Mouse (Mus musculus): ENCODE measurements at regions not wholly inside any gene's neighbourhood (a gene's known extent, or its start where the extent isn't known, plus 50 kb on each side); places are given as distances from the start of the nearest gene placed in this dataset.

DNA sequence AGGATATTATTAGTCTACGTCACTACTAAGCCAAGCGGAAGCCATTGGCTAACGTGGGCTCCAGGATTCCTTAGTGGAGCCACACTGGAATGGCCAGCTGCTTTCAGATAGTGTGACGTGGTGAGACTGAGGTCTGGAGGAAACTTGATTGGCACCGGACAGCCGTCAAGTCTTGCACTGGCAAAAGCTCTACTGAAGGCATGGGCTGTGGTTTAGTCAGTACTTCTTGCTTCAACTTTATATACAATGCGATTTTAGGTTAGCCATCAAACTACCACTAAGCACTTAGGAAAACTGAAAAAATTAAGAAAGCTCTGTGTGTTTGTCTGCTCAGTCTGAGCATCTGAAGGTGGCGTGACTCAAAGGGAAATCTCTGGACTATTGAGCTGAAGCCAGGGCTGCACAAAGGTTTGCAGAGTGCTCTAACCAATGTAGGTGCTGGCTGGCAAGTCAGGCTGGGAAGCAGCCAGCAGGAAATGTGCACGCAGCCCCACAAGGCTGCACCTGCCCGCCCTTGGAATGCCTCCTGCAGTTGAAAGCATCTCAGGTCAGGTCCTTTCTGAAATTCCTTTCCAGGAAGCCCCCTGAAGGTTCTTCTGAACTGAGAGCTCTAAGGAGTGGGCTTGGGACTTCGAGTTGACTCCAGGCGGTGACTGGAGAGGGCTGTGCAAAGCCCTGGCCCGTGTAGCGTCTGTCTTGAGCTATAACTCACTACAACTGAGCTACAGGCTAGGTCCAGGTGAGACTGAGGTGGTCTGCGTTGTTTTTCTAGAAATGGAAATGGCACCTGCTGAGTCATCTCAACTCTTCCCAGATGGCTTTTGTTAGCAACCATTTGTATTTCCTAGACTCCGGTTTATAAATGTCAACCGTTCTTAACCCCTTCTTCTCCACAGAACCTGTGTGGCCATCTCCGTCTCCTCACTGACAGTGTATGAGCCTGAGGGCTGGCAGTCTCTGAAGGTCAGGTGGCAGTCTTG is 172.2 kb upstream of the Id2 start:
- 0 out of 4 replicates have a peak, but pooled peaks of 1 of the 2 experiments have one; percentile 0 for ATAC-seq (replicated peaks in 1 of 2; ENCODE audit: insufficient read depth in 1 of 2, low FRiP score in 2 of 2, low TSS enrichment in 1 of 2, low read depth in 1 of 2, poor library complexity in 2 of 2, severe bottlenecking in 2 of 2)

DNA sequence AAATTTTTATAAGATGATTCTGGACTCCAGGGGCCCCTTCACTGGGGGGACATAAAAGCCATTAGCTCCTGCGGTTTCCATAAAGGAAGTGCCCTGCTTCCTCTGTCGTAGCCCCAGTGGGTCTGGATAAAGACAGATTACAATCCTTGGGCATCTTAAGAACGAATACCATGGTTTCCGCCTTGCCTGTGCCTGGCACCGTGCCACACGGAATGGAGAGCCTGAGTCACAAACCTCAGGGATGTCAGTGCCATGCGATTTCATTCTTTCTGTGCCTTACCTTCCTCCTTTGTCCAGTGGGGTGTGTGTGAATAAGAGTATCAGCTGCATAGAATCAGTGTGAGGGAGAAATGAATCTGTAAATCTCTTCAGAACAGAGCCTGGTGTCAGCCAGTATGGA is 171.4 kb upstream of the Id2 start:
- peak; percentile 61 to 65 for ATAC-seq (replicated peaks in 1 of 2; ENCODE audit: insufficient read depth in 1 of 2, low FRiP score in 2 of 2, low TSS enrichment in 1 of 2, low read depth in 1 of 2, poor library complexity in 2 of 2, severe bottlenecking in 2 of 2)

DNA sequence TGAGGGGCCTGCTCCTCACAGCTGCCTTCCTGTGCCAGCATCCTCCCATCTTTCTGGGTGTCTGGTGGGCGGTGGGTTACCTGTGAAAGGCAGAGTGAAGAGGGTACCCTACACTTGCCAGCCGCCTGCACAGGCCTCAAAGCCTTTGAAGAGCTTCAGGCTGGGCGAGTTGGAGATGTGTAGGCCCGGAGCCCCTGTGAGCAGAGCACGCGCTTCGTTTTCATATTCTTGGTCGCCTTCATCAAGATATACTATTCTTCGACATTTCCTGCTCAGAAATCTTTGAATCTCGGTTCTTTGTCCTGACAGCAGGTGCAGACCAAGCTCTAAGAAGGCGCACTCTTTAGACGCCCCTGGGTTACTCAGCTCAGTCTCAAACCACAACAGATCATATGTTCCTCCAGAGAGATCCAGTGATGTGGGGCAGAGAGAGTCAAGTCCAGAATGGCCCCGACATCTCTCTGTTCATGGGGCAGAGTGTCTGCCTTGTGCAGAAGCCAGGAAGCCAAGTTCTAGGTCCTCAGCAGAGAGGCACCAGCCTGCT is 170.7 kb upstream of the Id2 start:
- ATAC-seq (replicated peaks in 1 of 2; ENCODE audit: insufficient read depth in 1 of 2, low FRiP score in 2 of 2, low TSS enrichment in 1 of 2, low read depth in 1 of 2, poor library complexity in 2 of 2, severe bottlenecking in 2 of 2): peak; percentile 15 to 23; a peak in 3 of 4 replicates

DNA sequence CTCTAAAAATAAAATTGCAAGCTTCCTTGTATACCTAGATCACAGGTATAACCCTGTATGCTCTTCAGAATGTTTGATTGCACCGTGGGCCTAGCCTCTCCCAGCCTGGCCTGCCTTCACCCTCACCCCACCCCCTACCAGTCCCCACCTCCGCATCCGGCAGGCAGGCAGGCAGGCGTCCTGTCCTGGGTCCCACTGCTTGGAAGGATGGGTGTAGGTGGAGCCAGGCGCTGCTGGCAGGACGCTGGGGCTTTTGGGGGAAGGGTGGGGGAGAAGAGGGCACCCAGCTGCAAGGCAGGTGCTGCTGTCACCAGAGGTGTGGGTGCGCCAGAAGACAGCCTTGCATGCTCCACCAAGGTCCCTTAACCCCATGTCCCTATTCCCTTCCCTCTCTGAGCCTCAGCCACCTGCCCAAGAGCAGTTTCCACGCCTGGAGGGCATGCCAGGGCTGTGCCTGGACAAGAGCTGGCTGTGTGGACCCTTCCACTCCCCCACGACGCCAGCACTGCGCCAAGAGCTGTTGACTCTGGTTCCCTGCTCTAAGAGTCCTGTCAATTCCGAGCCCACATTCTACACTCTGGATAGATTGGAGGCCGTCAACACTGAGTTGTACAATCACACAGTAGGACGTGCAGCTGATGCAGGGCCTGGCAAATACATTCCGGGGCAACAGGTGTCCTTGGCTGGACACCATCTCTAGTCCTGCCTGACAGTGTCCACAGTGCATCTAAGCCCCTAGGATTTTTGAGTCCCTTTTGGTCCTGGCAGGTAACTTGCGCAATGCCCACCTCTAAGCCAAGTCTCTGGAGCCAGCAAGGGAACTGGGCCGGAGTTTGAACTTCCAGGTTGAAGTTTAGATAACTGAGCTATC is 170.0 kb upstream of the Id2 start:
- ATAC-seq (replicated peaks in 1 of 2; ENCODE audit: insufficient read depth in 1 of 2, low FRiP score in 2 of 2, low TSS enrichment in 1 of 2, low read depth in 1 of 2, poor library complexity in 2 of 2, severe bottlenecking in 2 of 2): no peak

DNA sequence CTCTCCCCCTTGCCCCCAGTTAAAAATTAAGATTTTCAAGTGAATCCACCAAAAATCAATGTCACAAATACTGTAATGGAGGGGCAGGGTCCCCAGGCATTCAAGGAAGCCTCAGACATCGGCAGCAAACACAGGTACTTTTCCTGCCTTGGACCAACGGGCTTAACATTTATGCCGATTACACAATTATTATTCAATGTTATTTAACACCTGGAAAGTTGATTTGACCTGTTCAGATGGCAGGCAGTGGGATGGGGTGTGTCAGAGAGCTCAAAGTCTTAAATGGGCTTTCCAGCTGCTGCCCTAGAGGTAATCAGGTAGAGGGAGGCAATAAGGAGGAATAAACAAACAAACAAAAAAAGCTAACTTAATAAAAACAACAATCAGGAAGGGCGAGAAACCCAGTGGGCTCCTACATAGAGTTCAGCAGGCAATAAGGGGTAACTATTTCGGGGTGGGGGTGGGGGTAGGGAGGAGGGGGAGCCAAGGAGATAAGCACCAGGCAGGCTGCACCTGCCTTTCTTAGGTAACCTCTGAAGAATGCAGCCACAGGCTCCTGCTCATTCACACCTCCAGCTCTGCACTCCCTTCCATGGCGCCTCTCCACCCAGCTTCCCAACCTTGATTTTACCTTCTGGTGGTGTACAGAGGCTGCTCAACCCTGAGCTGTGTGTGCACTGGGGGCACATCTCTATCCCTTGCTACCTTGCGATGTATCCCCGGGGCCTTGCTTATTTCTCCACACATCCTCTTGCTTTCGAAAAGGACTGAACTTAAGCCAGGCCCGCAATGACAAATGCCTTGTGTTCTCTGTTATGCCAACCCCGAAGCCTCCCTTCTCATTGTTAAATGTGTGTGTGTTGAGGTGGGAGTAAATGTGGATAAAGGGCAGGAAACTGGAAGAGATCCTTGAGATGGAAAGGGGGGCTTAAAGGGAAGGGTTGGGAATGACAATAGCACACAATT is 168.9 kb upstream of the Id2 start:
- ATAC-seq (replicated peaks in 1 of 2; ENCODE audit: insufficient read depth in 1 of 2, low FRiP score in 2 of 2, low TSS enrichment in 1 of 2, low read depth in 1 of 2, poor library complexity in 2 of 2, severe bottlenecking in 2 of 2): no peak

DNA sequence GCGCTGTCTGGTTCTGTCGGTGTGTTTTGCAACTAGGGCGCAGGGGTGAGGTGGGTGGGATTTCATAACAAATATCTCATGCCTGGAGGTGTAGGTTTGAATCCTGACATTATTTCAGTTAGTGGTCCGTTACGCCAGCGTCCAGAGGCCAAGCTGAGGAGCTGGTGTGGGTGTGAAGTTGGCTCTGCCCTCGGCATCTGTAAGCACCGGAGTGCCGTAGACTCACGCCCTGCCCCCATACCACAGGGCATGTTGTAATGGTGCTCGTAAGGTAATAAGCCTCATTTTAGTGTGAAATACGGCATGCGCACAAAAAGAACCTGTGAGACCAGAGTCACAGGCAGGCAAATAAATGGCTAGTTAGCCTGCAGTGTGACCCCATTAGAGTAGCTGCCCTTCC is 168.1 kb upstream of the Id2 start:
- ATAC-seq (replicated peaks in 1 of 2; ENCODE audit: insufficient read depth in 1 of 2, low FRiP score in 2 of 2, low TSS enrichment in 1 of 2, low read depth in 1 of 2, poor library complexity in 2 of 2, severe bottlenecking in 2 of 2): no peak

DNA sequence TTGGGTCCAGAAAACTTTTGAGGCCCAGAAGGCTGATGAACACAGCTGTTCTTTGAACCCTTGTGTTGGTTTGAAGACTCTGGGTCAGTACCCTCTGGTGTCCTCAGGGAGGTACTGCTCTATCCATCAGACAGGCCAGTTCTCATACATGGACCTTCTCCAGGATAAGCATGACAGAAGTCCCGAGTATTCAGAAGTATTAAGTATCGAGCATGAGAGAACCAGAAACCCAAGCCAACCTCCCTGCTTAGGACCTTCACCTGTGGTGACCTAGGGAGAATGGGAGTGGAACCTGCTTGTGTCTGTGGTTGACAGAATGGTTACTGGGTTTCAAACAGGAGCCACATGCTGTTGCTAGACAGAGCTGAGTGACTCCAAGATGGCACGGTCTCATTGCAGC is 167.5 kb upstream of the Id2 start:
- ATAC-seq (replicated peaks in 1 of 2; ENCODE audit: insufficient read depth in 1 of 2, low FRiP score in 2 of 2, low TSS enrichment in 1 of 2, low read depth in 1 of 2, poor library complexity in 2 of 2, severe bottlenecking in 2 of 2): no peak

DNA sequence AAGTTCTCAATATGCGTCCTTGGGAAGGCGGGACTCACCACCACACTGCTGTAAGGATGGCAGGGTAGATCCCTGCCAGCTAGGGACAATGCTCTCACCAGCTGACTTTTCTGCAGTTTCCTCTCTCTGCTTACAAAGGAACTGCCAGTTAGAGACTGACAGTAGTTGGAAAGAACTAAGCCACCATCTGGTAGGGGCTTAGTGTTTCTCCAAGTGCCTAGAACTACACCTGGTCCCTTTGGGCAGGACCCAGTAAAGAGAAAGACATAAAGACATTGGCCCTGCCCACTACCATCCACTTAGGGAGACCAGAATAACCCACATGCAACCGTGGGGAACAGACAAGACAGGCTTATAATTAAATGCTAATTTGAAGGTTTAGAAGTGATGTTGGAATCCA is 165.5 kb upstream of the Id2 start:
- no peak for ATAC-seq (replicated peaks in 1 of 2; ENCODE audit: insufficient read depth in 1 of 2, low FRiP score in 2 of 2, low TSS enrichment in 1 of 2, low read depth in 1 of 2, poor library complexity in 2 of 2, severe bottlenecking in 2 of 2)

DNA sequence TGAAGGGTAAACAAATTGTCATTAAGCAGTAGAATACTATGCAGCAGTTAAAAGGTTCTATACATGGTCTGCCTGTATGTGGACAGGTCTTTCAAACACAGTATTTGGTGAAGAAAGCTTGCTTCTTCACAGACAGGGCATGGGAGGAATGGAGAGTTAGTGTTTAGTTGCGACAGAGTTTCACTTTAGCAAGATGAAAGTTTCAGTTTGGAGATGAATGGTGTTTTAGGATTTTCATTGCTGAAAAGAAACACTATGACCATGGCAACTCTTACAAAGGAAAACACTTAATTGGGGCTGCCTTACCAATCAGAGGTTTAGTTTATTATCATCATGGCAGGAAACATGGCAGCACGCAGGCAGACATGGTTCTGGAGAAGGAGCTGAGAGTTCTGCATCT is 162.2 kb upstream of the Id2 start:
- ATAC-seq (replicated peaks in 1 of 2; ENCODE audit: insufficient read depth in 1 of 2, low FRiP score in 2 of 2, low TSS enrichment in 1 of 2, low read depth in 1 of 2, poor library complexity in 2 of 2, severe bottlenecking in 2 of 2): no peak

DNA sequence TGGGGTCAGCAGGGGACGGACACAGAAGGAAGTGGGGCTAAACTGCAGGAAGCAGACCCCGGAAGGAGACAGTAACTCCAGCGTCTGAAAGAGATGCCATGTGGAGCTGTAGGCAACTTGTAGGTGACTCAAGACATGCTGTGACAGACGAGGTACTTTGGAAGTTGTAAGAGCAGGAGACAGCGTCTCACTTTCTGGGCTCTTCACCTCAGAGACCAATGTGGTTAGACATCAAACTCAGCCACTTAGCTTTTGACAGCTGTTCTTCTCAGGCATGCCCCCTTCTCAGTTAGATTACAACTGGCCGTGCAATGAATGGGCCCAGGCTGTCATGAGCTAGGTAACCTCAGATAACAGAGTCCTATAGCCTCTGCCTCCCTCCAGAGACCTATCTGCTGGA is 159.3 kb upstream of the Id2 start:
- ATAC-seq (replicated peaks in 1 of 2; ENCODE audit: insufficient read depth in 1 of 2, low FRiP score in 2 of 2, low TSS enrichment in 1 of 2, low read depth in 1 of 2, poor library complexity in 2 of 2, severe bottlenecking in 2 of 2): no peak

DNA sequence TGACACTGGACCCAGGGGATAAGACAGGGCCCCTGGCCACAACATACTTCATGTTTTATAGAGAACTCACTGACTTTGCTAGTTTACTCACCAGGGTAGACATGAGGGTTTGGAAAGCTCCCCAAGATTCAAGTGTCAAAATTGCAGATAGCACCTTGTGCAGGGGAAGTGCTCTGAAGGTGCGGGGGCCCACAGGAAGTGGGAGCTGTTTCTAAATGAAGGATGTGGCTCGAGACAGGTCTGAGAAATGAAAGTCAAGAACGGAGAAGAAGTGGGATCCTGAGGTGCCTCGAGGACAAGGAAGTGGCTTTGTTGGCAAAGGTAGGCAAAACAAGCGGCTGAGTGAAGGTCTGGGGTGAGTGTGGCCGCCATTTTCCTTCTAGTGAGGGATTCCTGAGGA is 157.8 kb upstream of the Id2 start:
- ATAC-seq (replicated peaks in 1 of 2; ENCODE audit: insufficient read depth in 1 of 2, low FRiP score in 2 of 2, low TSS enrichment in 1 of 2, low read depth in 1 of 2, poor library complexity in 2 of 2, severe bottlenecking in 2 of 2): peak; percentile 70 to 82

DNA sequence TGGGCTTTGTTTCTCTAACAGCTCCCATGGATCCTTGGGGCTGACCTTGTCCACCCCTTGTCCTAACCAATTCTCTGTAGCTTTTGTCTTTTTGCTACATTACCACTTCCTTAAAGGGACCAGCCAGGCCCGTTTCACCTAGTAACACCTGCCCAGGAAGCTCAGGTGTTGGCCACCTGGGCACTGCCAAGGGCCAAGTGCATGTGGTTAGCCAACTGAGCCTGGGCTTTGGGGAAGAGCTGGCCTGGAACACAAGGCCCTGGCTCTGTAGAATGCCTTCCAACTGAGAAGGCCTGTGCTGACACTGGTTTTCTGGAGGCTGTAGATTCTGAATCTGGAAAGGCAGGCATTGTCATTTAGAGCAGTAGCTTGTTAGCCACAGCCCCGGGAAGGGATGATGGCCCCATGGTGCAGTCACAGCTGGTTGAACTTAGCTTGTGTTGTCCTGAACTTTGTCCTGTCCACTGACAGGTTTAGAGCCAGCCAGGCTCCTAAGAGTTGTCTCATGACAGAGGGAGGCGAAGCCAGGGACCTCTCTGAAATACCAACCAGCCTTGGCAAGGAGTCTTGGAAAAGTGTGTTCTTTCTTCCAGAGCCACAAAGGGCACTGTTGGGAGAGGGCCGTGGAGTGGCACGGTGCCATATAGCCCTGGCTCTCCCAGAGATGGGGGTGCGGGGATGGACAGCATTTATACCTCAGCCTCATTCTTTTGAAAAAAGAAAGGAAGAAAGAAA is 156.0 kb upstream of the Id2 start:
- ATAC-seq (replicated peaks in 1 of 2; ENCODE audit: insufficient read depth in 1 of 2, low FRiP score in 2 of 2, low TSS enrichment in 1 of 2, low read depth in 1 of 2, poor library complexity in 2 of 2, severe bottlenecking in 2 of 2): no peak

DNA sequence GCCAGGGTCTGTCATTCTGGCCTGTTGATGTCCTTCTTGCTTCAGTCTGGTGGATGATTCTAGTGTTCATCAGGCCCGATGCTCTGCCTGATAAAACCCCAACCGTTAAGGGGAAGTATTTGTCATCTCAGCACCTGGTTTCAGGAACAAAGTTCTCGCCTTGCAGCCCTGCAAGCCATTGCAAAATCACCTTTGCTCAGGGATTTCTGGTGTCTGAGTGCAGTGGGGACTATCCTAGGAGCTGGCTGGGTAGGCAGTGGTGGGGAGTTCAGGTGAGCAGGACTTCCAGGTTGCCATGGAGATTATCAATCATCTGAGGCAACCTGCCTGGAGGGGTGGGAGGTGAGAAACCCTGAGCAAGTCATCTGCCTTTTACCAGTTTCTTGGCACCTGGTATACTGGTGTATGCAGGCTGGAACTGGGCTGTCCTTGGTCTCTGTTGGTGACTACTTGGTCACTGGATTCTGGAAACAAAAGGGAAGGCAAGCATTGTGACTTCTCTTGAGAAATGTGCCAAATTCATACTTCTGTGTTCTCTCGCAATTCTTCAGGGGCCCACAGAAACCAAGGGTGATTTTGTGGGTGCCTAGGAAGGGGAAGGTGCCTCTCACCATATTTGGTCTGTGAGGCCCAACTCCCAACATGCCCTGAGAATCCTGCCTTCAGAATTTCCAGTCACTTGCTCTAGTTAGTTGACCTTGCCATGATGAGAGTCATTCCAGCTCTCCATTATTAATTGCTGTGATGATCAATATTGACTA is 154.7 kb upstream of the Id2 start:
- peak in 1 of 2 experiments; percentile 34; a peak in 2 of 4 replicates for ATAC-seq (replicated peaks in 1 of 2; ENCODE audit: insufficient read depth in 1 of 2, low FRiP score in 2 of 2, low TSS enrichment in 1 of 2, low read depth in 1 of 2, poor library complexity in 2 of 2, severe bottlenecking in 2 of 2)

DNA sequence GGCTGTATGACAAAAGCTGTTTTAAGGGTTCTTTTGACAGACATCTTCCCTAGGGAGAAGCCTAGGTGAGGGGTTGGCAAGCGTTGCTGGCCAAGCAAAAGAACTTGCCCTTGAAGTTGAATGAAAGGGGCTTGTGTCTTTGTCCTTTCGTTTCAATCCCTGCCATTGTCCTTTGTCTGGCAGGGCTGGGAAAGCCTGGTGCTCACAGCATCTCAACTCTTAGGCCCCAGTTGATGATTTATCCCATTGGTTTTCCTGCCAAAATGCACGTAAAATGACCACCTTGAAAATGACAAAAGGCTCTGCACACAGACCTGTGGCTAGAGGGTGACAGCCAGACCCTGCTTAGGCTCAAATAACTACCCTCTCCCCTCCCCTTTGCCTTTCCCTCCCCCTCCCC is 153.9 kb upstream of the Id2 start:
- ATAC-seq (replicated peaks in 1 of 2; ENCODE audit: insufficient read depth in 1 of 2, low FRiP score in 2 of 2, low TSS enrichment in 1 of 2, low read depth in 1 of 2, poor library complexity in 2 of 2, severe bottlenecking in 2 of 2): no peak

DNA sequence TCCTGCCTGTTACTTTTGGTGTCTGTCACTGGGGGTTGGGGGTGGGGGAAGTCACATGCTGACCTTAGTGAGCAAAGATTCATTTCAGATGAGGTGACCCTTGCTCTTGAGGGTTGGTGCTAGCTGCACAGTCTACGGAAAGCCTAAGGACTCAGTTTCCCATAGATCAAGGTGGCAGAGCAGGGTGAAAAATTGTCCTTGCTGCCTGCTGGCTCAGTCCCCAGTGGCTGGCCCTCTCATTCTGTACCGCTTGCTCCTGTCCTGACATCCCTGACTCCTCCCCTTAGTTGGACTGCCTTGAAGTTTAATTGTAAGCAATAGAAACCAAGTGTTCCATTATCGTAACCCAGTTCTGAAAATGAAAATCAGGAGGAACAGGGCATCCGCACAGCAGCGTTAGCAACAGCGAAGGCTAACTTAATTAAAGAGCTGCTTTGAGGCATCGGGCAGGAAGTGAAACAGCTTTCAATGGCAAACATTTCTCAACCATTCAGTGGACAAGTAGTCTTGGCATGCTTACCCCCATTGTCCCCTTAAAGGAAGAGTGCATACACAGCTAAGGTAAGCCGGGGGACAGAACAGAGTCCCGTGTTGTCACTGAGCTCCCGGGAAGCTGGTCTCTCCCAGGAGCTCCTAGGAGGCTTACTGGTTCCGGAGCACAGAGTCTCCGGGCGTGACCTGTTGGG is 151.9 kb upstream of the Id2 start:
- ATAC-seq (replicated peaks in 1 of 2; ENCODE audit: insufficient read depth in 1 of 2, low FRiP score in 2 of 2, low TSS enrichment in 1 of 2, low read depth in 1 of 2, poor library complexity in 2 of 2, severe bottlenecking in 2 of 2): 0 out of 4 replicates have a peak, but pooled peaks of 1 of the 2 experiments have one; percentile 7
